Mouse (Mus musculus) ES-E14 (cell line): Measurements from ENCODE around the gene Cmip.

Experiments used
- CHD2 ChIP-seq: IDR thresholded peaks from 2 replicates; pipeline ENCODE4 v1.6.1; 2014; ENCODE audit warnings: mild to moderate bottlenecking, low read depth, low read length, inconsistent platforms
- MAFK ChIP-seq: IDR thresholded peaks from 2 replicates; pipeline ENCODE4 v1.6.1; 2014; ENCODE audit warnings: mild to moderate bottlenecking, low read depth, low read length, inconsistent platforms; ENCODE audit not compliant: insufficient read depth
- ZC3H11A ChIP-seq: IDR thresholded peaks from 2 replicates; pipeline ENCODE4 v1.6.1; 2012; ENCODE audit warnings: low read depth, mild to moderate bottlenecking, inconsistent platforms, low read length, borderline replicate concordance
- ZNF384 ChIP-seq: IDR thresholded peaks from 2 replicates; pipeline ENCODE4 v1.6.1; 2012; ENCODE audit warnings: low read depth, low read length, inconsistent platforms

GRCm38 (mm10) chr8:117240841-117241494 is 15.9 kb upstream of the Cmip start:
- no peak for TF ChIP-seq ZNF384
- no peak for TF ChIP-seq CHD2
- TF ChIP-seq ZC3H11A: no peak
- no peak for TF ChIP-seq MAFK
